Mouse (Mus musculus) heart, postnatal 36 days (tissue): ENCODE results near the gene Ly6g6d. TPM values are rescaled to one million over a fixed set of nuclear protein-coding genes. Genes with fewer than 3 reads are reported as not detected.
A peak's percentile ranks its signal among the peaks of the same experiment; 100 is the strongest.
"Not testable (repeated sequence)": the region's sequence is repeated elsewhere in the genome, so short reads cannot be mapped to it uniquely, and the experiment has no call there.

Experiments
- DNase-seq, 2 experiments: peaks; one replicate each; pipeline ENCODE4 v3.0.0; 2021 to 2022
- intact Hi-C: fragments of 180-260 bp; cut with DNase I; formaldehyde crosslinking; loops from one replicate; pipeline ENCODE4 v1.15.1; 2025
- total RNA-seq, 2 experiments: library from RNA; stranded (reverse); gene quantifications; 2 replicates each; pipeline ENCODE4 v1.2.3; 2021

The Ly6g6d gene
- under 1 TPM; 0.70 to 0.80 TPM for total RNA-seq

GRCm38 (mm10) chr17:35077786-35078233 lies at the start of gene Ly6g6d:
Gene Ly6g6d (minus strand): TSS chr17:35078065.
- intact Hi-C loops, result loop anchor here (1.0 kb wide), 1 partner anchor 57 kb away; no protein-coding TSS in a partner anchor
- DNase-seq, result peak; percentile 55 to 67

- intact Hi-C loops, result loop anchor here (5.0 kb wide), 1 partner anchor 35 kb away; the partner anchor contains the start of gene Prrc2a
Measured at GRCm38 (mm10) chr17:35127017-35127416, 49.2 kb upstream of the Ly6g6d start.

GRCm38 (mm10) chr17:35126206-35126611 lies 48.3 kb upstream of the Ly6g6d start, which contains the start of gene D17H6S53E:
Gene D17H6S53E (plus strand): TSS chr17:35126373.
- DNase-seq, result peak; percentile 79 to 84
- intact Hi-C loops, result loop anchor here (1.0 to 5.0 kb wide), 2 partner anchors 8 to 36 kb away; partner anchors contain the start of gene Prrc2a

More at GRCm38 (mm10) chr17:35127017-35127416, 49.2 kb upstream of the Ly6g6d start:
- no peak for DNase-seq

- intact Hi-C loops, result loop anchor here (5.0 kb wide), 1 partner anchor 37 kb away; the partner anchor contains the start of gene Prrc2a
Measured at GRCm38 (mm10) chr17:35125578-35125977, 47.7 kb upstream of the Ly6g6d start.

GRCm38 (mm10) chr17:35125081-35125480 lies 47.2 kb upstream of the Ly6g6d start:
- intact Hi-C loops, result loop anchor here (5.0 kb wide), 1 partner anchor 37 kb away; the partner anchor contains the start of gene Prrc2a

More at GRCm38 (mm10) chr17:35125578-35125977, 47.7 kb upstream of the Ly6g6d start:
- no peak for DNase-seq

GRCm38 (mm10) chr17:35124261-35124896 lies 46.5 kb upstream of the Ly6g6d start:
- intact Hi-C loops, result loop anchor here (5.0 kb wide), 1 partner anchor 102 kb away; no protein-coding TSS in a partner anchor

More at GRCm38 (mm10) chr17:35125081-35125480, 47.2 kb upstream of the Ly6g6d start:
- DNase-seq, result no peak

GRCm38 (mm10) chr17:35123287-35123686 lies 45.4 kb upstream of the Ly6g6d start:
- intact Hi-C loops, result loop anchor here (5.0 kb wide), 1 partner anchor 101 kb away; no protein-coding TSS in a partner anchor
- DNase-seq, result not testable (repeated sequence)

More at GRCm38 (mm10) chr17:35124261-35124896, 46.5 kb upstream of the Ly6g6d start:
- DNase-seq, result not testable (repeated sequence)

- intact Hi-C loops, result loop anchor here (5.0 kb wide), 1 partner anchor 100 kb away; no protein-coding TSS in a partner anchor
- DNase-seq, result peak in 1 of 2 experiments; percentile 31
Measured at GRCm38 (mm10) chr17:35121871-35122303, 44.0 kb upstream of the Ly6g6d start, which contains the start of gene Csnk2b. Gene Csnk2b (minus strand): TSS chr17:35122053.

- intact Hi-C loops, result loop anchor here (5.0 kb wide), 1 partner anchor 99 kb away; no protein-coding TSS in a partner anchor
- peak; percentile 97 for DNase-seq
Measured at GRCm38 (mm10) chr17:35121143-35121799, 43.4 kb upstream of the Ly6g6d start, which contains the start of gene Gpank1. Gene Gpank1 (plus strand): TSS chr17:35121455.

- no peak for DNase-seq
- intact Hi-C loops, result loop anchor here (5.0 kb wide), 1 partner anchor 98 kb away; no protein-coding TSS in a partner anchor
Measured at GRCm38 (mm10) chr17:35120745-35121142, 42.9 kb upstream of the Ly6g6d start.

- intact Hi-C loops, result no loop called here
- DNase-seq, result no peak
Measured at GRCm38 (mm10) chr17:35115046-35116019, 37.5 kb upstream of the Ly6g6d start, which contains the start of gene Ly6g5b. Gene Ly6g5b (minus strand): TSS chr17:35115428.

GRCm38 (mm10) chr17:35111774-35112173 lies 33.9 kb upstream of the Ly6g6d start:
- no peak for DNase-seq
- intact Hi-C loops, result no loop called here

GRCm38 (mm10) chr17:35108097-35108496 lies 30.2 kb upstream of the Ly6g6d start, which contains the start of gene Ly6g5c:
Gene Ly6g5c (plus strand): TSS chr17:35108279.
- no peak for DNase-seq
- intact Hi-C loops, result no loop called here

GRCm38 (mm10) chr17:35106522-35106921 lies 28.7 kb upstream of the Ly6g6d start:
- intact Hi-C loops, result loop anchor here (1.0 kb wide), 1 partner anchor 85 kb away; no protein-coding TSS in a partner anchor
- DNase-seq, result no peak

- peak in 1 of 2 experiments; percentile 27 for DNase-seq
- intact Hi-C loops, result loop anchor here (1.0 kb wide), 1 partner anchor 85 kb away; no protein-coding TSS in a partner anchor
Measured at GRCm38 (mm10) chr17:35105740-35106389, 28.0 kb upstream of the Ly6g6d start.

GRCm38 (mm10) chr17:35104754-35105153 lies 26.9 kb upstream of the Ly6g6d start:
- intact Hi-C loops, result no loop called here
- no peak for DNase-seq

- intact Hi-C loops, result no loop called here
- no peak for DNase-seq
Measured at GRCm38 (mm10) chr17:35104079-35104478, 26.2 kb upstream of the Ly6g6d start.

GRCm38 (mm10) chr17:35103221-35103690 lies 25.4 kb upstream of the Ly6g6d start:
- DNase-seq, result no peak

More at GRCm38 (mm10) chr17:35103221-35103690, 25.4 kb upstream of the Ly6g6d start:
- intact Hi-C loops, result no loop called here
